Mouse (Mus musculus) lung, embryonic 16.5 days (tissue): ENCODE measurements around the gene Lrfn3. TPM values are rescaled to one million over a fixed set of nuclear protein-coding genes. Genes with fewer than 3 reads are reported as not detected.

ENCODE experiments used
- ATAC-seq: fragments of 200-750 bp; cut with Nextera tagmentation; 2 replicates; pipeline ENCODE4 v1.8.0; 2017; ENCODE audit warnings: low read depth, mild to moderate bottlenecking, moderate library complexity
- H3K27ac ChIP-seq: fragments of 300-500 bp; sonication (generic); 2 replicates; pipeline ENCODE4 v1.5.1; 2014; ENCODE audit warnings: mild to moderate bottlenecking, control low read depth, low read length
- H3K27me3 ChIP-seq: fragments of 300-500 bp; sonication (generic); 2 replicates; pipeline ENCODE4 v1.6.1; 2014; ENCODE audit warnings: low read depth, low read length, mixed read lengths; ENCODE audit not compliant: control insufficient read depth, insufficient read depth
- H3K36me3 ChIP-seq: fragments of 300-500 bp; sonication (generic); 2 replicates; pipeline ENCODE4 v1.6.1; 2014; ENCODE audit warnings: low read length; ENCODE audit not compliant: control insufficient read depth, insufficient read depth
- H3K4me1 ChIP-seq: fragments of 300-500 bp; sonication (generic); replicated peaks from 2 replicates; pipeline ENCODE4 v1.6.1; 2014; ENCODE audit warnings: low read length, mixed read lengths; ENCODE audit not compliant: control insufficient read depth, insufficient read depth
- H3K4me2 ChIP-seq: fragments of 300-500 bp; sonication (generic); 2 replicates; pipeline ENCODE4 v1.6.1; 2014; ENCODE audit warnings: low read depth, low read length, control low read depth
- H3K4me3 ChIP-seq: fragments of 300-500 bp; sonication (generic); 2 replicates; pipeline ENCODE4 v1.5.1; 2014; ENCODE audit warnings: mild to moderate bottlenecking, low read length, control low read depth
- H3K9ac ChIP-seq: fragments of 300-500 bp; sonication (generic); 2 replicates; pipeline ENCODE4 v1.6.1; 2014; ENCODE audit warnings: low read length, control low read depth
- H3K9me3 ChIP-seq: fragments of 300-500 bp; sonication (generic); 2 replicates; pipeline ENCODE4 v1.6.1; 2016; ENCODE audit warnings: low read length; ENCODE audit not compliant: control insufficient read depth
- WGBS: fragments of 180-500 bp; shearing (Covaris S2); extraction: QIAGEN DNeasy Blood & Tissue Kit; methylation state at CpG from one replicate; pipeline ENCODE4 v1.1.7; 2014; 5-methylcytosine and 5-hydroxymethylcytosine counted together
- polyA plus RNA-seq: library from polyadenylated mRNA; unstranded; fragments of >200 nt; fragmentation: Nextera tagmentation; extraction: Ambion mirVana; gene quantifications from 2 replicates; pipeline ENCODE4 v1.2.1, GENCODE M21; 2015

The Lrfn3 gene
- polyA plus RNA-seq, 1 experiment from 2014 or later: 3.5 TPM

GRCm38 (mm10) chr7:30392746-30393520, 30.4 kb upstream of the Lrfn3 start:
- Histone ChIP-seq H3K27ac (no peak overlapping the region), H3K4me2 (no peak overlapping the region), H3K27me3 (no peaks in the 10 kb centered on the region), H3K36me3 (no peaks in the 10 kb centered on the region), H3K4me1 (no peaks in the 10 kb centered on the region), H3K9ac (no peak overlapping the region), H3K4me3 (no peak overlapping the region), H3K9me3 (no peaks in the 10 kb centered on the region)
- ATAC-seq: no peak
- 61% methylated on average over 4 of the region's 4 CpGs for WGBS

DNA sequence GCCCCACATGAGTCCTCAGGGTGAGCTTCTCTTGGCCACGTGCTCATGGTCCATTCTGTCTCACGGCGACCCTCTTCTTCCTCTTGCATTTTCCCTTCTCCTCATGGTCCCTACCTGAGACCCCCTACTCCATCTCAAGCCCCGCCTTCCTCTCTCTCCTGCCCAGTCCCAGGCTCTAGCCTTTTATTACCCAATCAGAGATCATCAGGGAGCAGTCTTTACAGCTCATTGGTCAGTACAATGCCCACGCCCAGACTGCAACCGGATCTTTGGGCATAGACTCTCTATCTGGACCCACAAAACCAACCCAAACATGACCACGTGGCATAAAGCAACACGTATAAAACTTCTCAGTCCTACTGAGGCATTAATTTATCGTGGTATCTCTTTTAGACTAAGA, 21.5 kb upstream of the Lrfn3 start:
- Histone ChIP-seq H3K4me1 (no peaks in the 10 kb centered on the region), H3K4me2 (no peak overlapping the region), H3K9ac (no peak overlapping the region), H3K9me3 (no peaks in the 10 kb centered on the region), H3K4me3 (no peak overlapping the region), H3K36me3 (no peaks in the 10 kb centered on the region), H3K27me3 (no peaks in the 10 kb centered on the region), H3K27ac (no peak overlapping the region)
- WGBS: 83% methylated on average over 9 of the region's 9 CpGs
- ATAC-seq: no peak

DNA sequence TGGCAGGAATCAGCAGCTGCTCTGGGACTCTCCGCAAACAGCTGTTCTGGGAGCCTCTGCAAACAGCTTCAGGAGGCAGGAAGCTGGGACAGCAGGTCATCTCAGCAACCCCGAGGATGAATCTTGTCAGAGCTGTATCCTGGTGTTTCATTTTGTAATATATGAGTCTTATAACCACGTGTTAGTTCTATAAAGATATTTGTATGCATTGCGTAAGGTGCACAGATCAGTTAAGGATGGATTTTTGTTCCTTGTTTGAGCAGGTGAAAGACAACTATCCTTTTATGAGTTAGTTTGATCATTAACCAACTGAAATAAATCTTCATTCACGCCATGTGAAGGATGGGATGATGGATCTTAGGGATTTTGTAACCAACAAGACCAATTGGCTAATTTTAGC, 17.5 kb upstream of the Lrfn3 start:
- no peak overlapping the region for H3K4me2 ChIP-seq
- H3K4me1 ChIP-seq: no peaks in the 10 kb centered on the region
- no peak for ATAC-seq
- WGBS: 49% methylated on average over 5 of the region's 5 CpGs
- H3K9me3 ChIP-seq: no peaks in the 10 kb centered on the region
- no peak overlapping the region for H3K27ac ChIP-seq
- H3K36me3 ChIP-seq: no peaks in the 10 kb centered on the region
- H3K4me3 ChIP-seq: no peak overlapping the region
- no peaks in the 10 kb centered on the region; the same call in 1 of the 2 replicates for H3K27me3 ChIP-seq
- H3K9ac ChIP-seq: no peak overlapping the region

- no peaks in the 10 kb centered on the region for H3K36me3 ChIP-seq
- H3K4me1 ChIP-seq: no peaks in the 10 kb centered on the region
- H3K4me2 ChIP-seq: peak overlapping the region; percentile 61
- peak; percentile 99 for ATAC-seq
- H3K9me3 ChIP-seq: no peaks in the 10 kb centered on the region
- H3K27me3 ChIP-seq: no peaks in the 10 kb centered on the region
- peak overlapping the region; percentile 52 for H3K4me3 ChIP-seq
- peak overlapping the region; percentile 60 for H3K9ac ChIP-seq
- under 1% methylated on average over 21 of the region's 21 CpGs for WGBS
- H3K27ac ChIP-seq: no peak overlapping the region
These were observed 11.0 kb upstream of the Lrfn3 start for GRCm38 (mm10) chr7:30373501-30373962.

DNA sequence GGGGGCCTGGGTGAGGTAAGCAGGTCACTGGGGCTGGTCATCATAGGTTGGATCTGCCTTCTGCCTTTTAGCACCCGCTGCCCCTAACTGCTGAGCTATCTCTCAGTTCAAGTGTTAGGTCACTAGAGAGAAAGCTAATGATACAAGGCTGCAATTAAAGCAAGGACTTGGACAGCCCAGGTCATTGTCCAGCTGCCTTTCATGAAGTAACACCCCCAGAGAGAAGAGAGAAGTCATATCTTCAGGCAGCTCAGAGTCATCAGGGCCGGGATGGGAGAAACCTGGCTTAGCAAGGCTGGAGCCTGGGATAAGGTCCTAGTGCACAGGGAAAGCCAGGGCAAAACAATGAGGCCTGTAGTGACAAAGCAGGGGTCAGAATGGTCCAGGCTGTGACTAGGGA, 4.9 kb upstream of the Lrfn3 start:
- Histone ChIP-seq H3K27me3 (no peaks in the 10 kb centered on the region), H3K4me1 (peaks cover 3% of the 10 kb centered on the region; the same call in 1 of the 2 replicates), H3K27ac (no peak overlapping the region), H3K36me3 (no peaks in the 10 kb centered on the region), H3K4me3 (no peak overlapping the region), H3K4me2 (no peak overlapping the region), H3K9me3 (no peaks in the 10 kb centered on the region), H3K9ac (no peak overlapping the region)
- 53% methylated on average over 2 of the region's 2 CpGs for WGBS
- ATAC-seq: no peak

DNA sequence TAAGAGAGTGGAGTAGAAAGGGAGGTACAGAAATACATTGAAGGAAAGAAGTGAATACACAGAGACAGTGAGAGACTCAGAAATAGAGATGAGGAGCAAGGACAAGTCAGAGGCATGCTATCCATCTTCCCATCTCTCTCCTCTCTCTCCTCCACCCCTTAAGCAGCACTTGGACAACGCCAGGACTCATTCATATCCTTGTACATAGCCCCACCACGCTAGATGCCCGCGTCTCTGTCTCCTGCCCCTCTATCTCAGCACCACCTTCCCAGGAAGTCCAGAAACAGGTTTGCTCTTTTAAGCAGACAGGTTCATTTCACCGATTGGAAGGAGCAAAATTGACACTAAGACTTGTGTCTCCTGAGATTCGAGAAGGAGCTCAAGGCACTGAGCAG, 769 bp upstream of the Lrfn3 start:
- no peak overlapping the region for H3K27ac ChIP-seq
- peaks cover 9% of the 10 kb centered on the region; the same call in 1 of the 2 replicates for H3K4me1 ChIP-seq
- peaks cover 6% of the 10 kb centered on the region for H3K36me3 ChIP-seq
- no peaks in the 10 kb centered on the region for H3K27me3 ChIP-seq
- WGBS: 53% methylated on average over 6 of the region's 6 CpGs
- peak overlapping the region; percentile 71 for H3K4me2 ChIP-seq
- peak overlapping the region; percentile 29 for H3K9ac ChIP-seq
- no peak for ATAC-seq
- H3K4me3 ChIP-seq: peak overlapping the region; percentile 59
- H3K9me3 ChIP-seq: no peaks in the 10 kb centered on the region

- H3K9ac ChIP-seq: no peak overlapping the region
- H3K27me3 ChIP-seq: no peaks in the 10 kb centered on the region
- no peak overlapping the region for H3K4me3 ChIP-seq
- ATAC-seq: no peak
- 87% methylated on average over 17 of the region's 17 CpGs for WGBS
- H3K4me2 ChIP-seq: no peak overlapping the region
- H3K27ac ChIP-seq: no peak overlapping the region
- peaks cover 9% of the 10 kb centered on the region; the same call in 1 of the 2 replicates for H3K4me1 ChIP-seq
- H3K9me3 ChIP-seq: no peaks in the 10 kb centered on the region
- H3K36me3 ChIP-seq: peaks cover 6% of the 10 kb centered on the region
These were observed 2.5 kb downstream of the Lrfn3 start for GRCm38 (mm10) chr7:30360028-30360427.

DNA sequence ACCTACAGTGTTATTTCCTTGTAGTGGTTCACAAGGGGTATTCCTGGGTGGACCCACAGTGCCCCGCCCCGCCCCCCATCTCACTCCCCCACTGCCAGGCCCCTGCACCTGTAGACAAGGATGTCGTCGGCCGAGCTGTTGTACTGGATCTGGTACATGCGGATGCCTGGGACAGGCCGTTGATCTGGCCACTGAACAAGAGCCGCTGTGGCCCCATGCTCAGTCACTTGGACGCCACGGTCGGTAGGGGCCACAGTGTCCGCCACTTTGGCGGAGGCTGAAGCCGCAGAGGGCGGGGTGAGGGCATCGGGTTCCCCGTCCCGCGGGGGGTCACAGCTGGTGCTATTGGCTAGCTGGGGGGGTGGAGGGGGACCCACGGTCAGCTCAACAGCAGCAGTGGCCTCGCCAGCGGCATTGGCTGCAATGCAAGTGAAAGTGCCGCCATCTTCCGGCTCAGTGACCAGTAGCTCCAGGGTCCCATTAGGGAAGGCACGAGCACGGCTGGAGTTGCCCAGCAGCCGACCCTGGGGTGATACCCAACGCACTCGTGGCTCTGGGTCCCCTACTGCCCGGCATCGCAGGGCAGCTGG, 3.2 kb downstream of the Lrfn3 start:
- Histone ChIP-seq H3K4me1 (peaks cover 9% of the 10 kb centered on the region; the same call in 1 of the 2 replicates), H3K27ac (no peak overlapping the region), H3K4me3 (no peak overlapping the region)

DNA sequence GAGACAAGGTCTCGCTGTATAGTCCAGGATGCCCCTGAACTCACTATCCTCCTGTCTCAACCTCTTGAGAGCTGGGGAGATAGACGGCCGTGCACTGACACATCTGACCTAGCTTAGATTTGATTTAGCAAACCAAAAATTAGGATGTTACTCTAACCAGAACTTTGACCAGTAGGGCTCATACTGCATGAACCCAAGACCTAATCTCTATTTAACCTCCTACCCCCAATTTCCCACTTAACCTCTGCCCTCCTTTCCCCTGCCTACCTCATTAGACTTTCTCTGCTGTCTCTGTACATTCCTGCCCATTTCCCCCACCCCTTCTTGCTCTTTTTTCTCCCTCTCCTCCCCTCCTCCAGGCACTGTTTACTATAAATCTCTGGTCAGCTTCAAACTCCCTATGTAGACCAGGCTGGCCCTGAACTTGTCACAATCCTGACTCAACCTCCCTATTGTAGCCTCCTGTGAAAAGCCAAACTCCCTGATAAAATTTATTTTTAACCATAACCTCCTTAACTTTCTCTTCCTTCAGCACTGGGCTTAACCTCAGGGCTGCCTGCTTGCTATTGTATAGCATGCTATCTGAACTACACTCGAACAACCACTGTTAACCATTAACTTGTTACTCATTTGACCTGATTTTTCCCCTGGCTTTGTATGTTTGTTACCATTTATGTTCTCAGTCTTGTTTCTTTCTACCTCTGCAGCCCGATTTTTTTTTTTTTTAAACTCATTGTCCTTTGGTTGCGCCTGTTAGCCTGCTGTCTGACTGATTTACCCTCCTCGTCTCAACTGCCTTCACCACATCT, 4.0 kb downstream of the Lrfn3 start:
- H3K4me2 ChIP-seq: no peak overlapping the region
- ATAC-seq: no peak
- no peaks in the 10 kb centered on the region for H3K27me3 ChIP-seq
- peaks cover 9% of the 10 kb centered on the region; the same call in 1 of the 2 replicates for H3K4me1 ChIP-seq
- no peak overlapping the region for H3K27ac ChIP-seq
- H3K9ac ChIP-seq: no peak overlapping the region
- H3K9me3 ChIP-seq: no peaks in the 10 kb centered on the region
- H3K4me3 ChIP-seq: no peak overlapping the region
- H3K36me3 ChIP-seq: peaks cover 6% of the 10 kb centered on the region
- WGBS: 62% methylated on average over 7 of the region's 7 CpGs

More for the DNA sequence above, 3.2 kb downstream of the Lrfn3 start:
- Histone ChIP-seq H3K4me2 (no peak overlapping the region), H3K36me3 (peaks cover 6% of the 10 kb centered on the region), H3K9ac (no peak overlapping the region), H3K9me3 (no peaks in the 10 kb centered on the region), H3K27me3 (no peaks in the 10 kb centered on the region)
- no peak for ATAC-seq
- WGBS: 72% methylated on average over 31 of the region's 31 CpGs
